Mouse (Mus musculus): ENCODE measurements around the gene Mcu.

Gene Mcu

GRCm38 (mm10) chr10:59484318-59484717 is 132.2 kb downstream of the Mcu start:
- DNase-seq = no peak

GRCm38 (mm10) chr10:59481381-59481780 is 135.1 kb downstream of the Mcu start:
- DNase-seq = no peak

GRCm38 (mm10) chr10:59470451-59470850 is 146.0 kb downstream of the Mcu start:
- peak; percentile 83 for DNase-seq

GRCm38 (mm10) chr10:59467297-59467696 is 149.2 kb downstream of the Mcu start:
- no peak for DNase-seq

GRCm38 (mm10) chr10:59466626-59467025 is 149.9 kb downstream of the Mcu start:
- DNase-seq = no peak

GRCm38 (mm10) chr10:59465546-59465945 is 150.9 kb downstream of the Mcu start:
- DNase-seq = no peak

- DNase-seq = no peak
These were observed 154.2 kb downstream of the Mcu start for GRCm38 (mm10) chr10:59462307-59462706.

- peak; percentile 32 for DNase-seq
These were observed 156.7 kb downstream of the Mcu start for GRCm38 (mm10) chr10:59459767-59460166.

GRCm38 (mm10) chr10:59454631-59455030 is 161.9 kb downstream of the Mcu start:
- no peak for DNase-seq

- DNase-seq = peak; percentile 46
These were observed 164.7 kb downstream of the Mcu start for GRCm38 (mm10) chr10:59451839-59452238.

GRCm38 (mm10) chr10:59447546-59447945 is 168.9 kb downstream of the Mcu start:
- DNase-seq = no peak

GRCm38 (mm10) chr10:59446911-59447437 is 169.5 kb downstream of the Mcu start:
- DNase-seq = no peak

GRCm38 (mm10) chr10:59444635-59445034 is 171.9 kb downstream of the Mcu start:
- DNase-seq = no peak

GRCm38 (mm10) chr10:59444106-59444505 is 172.4 kb downstream of the Mcu start:
- DNase-seq = no peak

GRCm38 (mm10) chr10:59443212-59443611 is 173.3 kb downstream of the Mcu start:
- DNase-seq = no peak

- no peak for DNase-seq
These were observed 174.8 kb downstream of the Mcu start, which contains the start of gene Oit3 for GRCm38 (mm10) chr10:59441735-59442134. Gene Oit3, minus strand, starts transcription at chr10:59441778.

- DNase-seq = no peak
These were observed 176.3 kb downstream of the Mcu start for GRCm38 (mm10) chr10:59440177-59440576.

GRCm38 (mm10) chr10:59439508-59439931 is 177.0 kb downstream of the Mcu start:
- no peak for DNase-seq

- DNase-seq = no peak
These were observed 177.8 kb downstream of the Mcu start for GRCm38 (mm10) chr10:59438651-59439050.

- DNase-seq = no peak
These were observed 180.7 kb downstream of the Mcu start for GRCm38 (mm10) chr10:59435746-59436145.

GRCm38 (mm10) chr10:59430701-59431218 is 185.7 kb downstream of the Mcu start:
- no peak for DNase-seq

- no peak for DNase-seq
These were observed 186.9 kb downstream of the Mcu start for GRCm38 (mm10) chr10:59429448-59430135.

GRCm38 (mm10) chr10:59426371-59426770 is 190.1 kb downstream of the Mcu start:
- DNase-seq = no peak

GRCm38 (mm10) chr10:59425369-59425768 is 191.1 kb downstream of the Mcu start:
- peak; percentile 38 for DNase-seq

GRCm38 (mm10) chr10:59424453-59424852 is 192.0 kb downstream of the Mcu start:
- no peak for DNase-seq

All from cerebellum, adult 9-10 months (tissue).